7 mouse cellular contexts compared by ENCODE assay signal in the genomic region with DNA sequence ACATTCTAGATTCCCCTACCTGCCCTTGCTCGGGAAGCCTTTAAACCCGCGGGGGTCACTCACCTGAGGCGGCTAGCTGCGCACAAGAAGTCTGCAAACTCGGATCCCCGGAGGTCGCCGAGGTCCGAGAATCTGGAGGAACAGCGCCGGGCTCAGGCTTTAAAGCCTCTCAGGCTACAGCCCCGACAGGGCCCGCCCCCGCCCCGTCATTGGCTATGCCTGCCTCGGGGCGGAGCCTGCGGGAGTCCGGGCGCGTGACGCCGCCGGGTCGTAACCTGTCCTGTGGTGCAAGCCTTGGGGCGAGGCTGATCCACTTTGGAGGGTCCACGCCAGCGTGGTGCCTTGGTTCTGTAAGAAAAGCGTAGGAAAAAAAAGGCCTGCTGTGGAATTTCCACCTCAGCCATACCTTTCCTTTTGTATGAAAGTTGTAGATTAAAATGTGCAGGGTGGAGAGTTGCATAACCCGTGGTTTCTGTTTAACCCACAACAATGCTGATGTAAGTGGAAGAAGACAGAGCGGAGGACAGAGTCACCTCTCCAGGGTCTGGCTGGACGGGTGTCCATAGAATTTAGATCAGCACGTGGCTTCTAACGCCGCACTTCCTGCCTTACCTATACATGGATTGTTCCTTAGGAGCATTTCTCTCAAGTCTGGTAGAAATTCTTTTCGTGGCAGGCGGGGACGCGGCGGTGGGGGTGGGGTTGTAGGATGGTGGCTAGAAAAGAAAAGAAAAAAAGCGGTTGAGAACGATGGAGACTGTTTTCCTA. TPM values are rescaled to one million over a fixed set of nuclear protein-coding genes. Genes with fewer than 3 reads are reported as not detected.
DNase-seq lines count a peak whose midpoint lies in the region; ATAC-seq lines count a peak whose summit lies in the region.

TSS of gene Ctsl (minus strand) at position 718 of the 768 bp plus-strand sequence.

- intact Hi-C loops in gastrocnemius, postnatal 36 days (cut with DNase I), result loop anchor here (1.0 kb wide), 1 partner anchor 62 kb away; the partner anchor contains the start of gene Cdk20
- intact Hi-C loops in left cerebral cortex, postnatal 25 days (cut with DNase I), result loop anchor here (1.0 to 2.0 kb wide), 4 partner anchors 26 to 62 kb away; partner anchors contain the start of genes Aaed1 and Cdk20

- peak within 1 kb of the TSS; percentile 60 for H3K9ac ChIP-seq in intestine, embryonic 15.5 days

- peak; percentile 97 for DNase-seq in adrenal gland, adult 2 months
- peak; percentile 84 for DNase-seq in embryo, embryonic 11.5 days (ENCODE audit: low read depth, low spot score)
- peak; percentile 94 for DNase-seq in gastrocnemius, postnatal 36 days
- peak; percentile 92 to 95 for DNase-seq in left cerebral cortex, postnatal 25 days (ENCODE audit: low spot score in 2 of 2)
- peak; percentile 93 for DNase-seq in midbrain, embryonic 10.5 days (ENCODE audit: low spot score)
- peak; percentile 82 for DNase-seq in right cerebral cortex, postnatal 4 days

- H3K4me2 ChIP-seq in intestine, embryonic 15.5 days (replicated peaks), result peak within 1 kb of the TSS; percentile 80

- WGBS in intestine, embryonic 15.5 days, result under 1% methylated on average over 43 of the region's 43 CpGs
- WGBS in midbrain, embryonic 10.5 days, result under 1% methylated on average over 43 of the region's 43 CpGs

- no peaks in the 10 kb centered on the region for H3K27me3 ChIP-seq in intestine, embryonic 15.5 days (replicated peaks)
- no peaks in the 10 kb centered on the region for H3K27me3 ChIP-seq in midbrain, embryonic 10.5 days (ENCODE audit: low read depth, poor library complexity, severe bottlenecking)

- H3K36me3 ChIP-seq in intestine, embryonic 15.5 days, result peaks cover 13% of the 10 kb centered on the region; the same call in 1 of the 2 replicates
- peaks cover 36% of the 10 kb centered on the region for H3K36me3 ChIP-seq in midbrain, embryonic 10.5 days

- H3K4me1 ChIP-seq in intestine, embryonic 15.5 days (replicated peaks), result 0 out of 2 replicates have a peak, but pooled peaks cover 6% of the 10 kb centered on the region
- H3K4me1 ChIP-seq in midbrain, embryonic 10.5 days, result peaks cover 16% of the 10 kb centered on the region

- H3K9me3 ChIP-seq in intestine, embryonic 15.5 days, result no peaks in the 10 kb centered on the region
- no peaks in the 10 kb centered on the region for H3K9me3 ChIP-seq in midbrain, embryonic 10.5 days (replicated peaks)

- H3K27ac ChIP-seq in intestine, embryonic 15.5 days, result peak within 1 kb of the TSS; percentile 67
- H3K27ac ChIP-seq in midbrain, embryonic 10.5 days (replicated peaks), result peak within 1 kb of the TSS; percentile 87

- ATAC-seq in intestine, embryonic 15.5 days, result peak; percentile 100

- H3K4me3 ChIP-seq in intestine, embryonic 15.5 days (replicated peaks), result peak within 1 kb of the TSS; percentile 65
- peak within 1 kb of the TSS; percentile 80 for H3K4me3 ChIP-seq in midbrain, embryonic 10.5 days

RNA-seq across cellular contexts. Expression of gene Ctsl, which starts in this region (rescaled TPM):
- total RNA-seq in adrenal gland, adult 2 months (2021), result 100 to 1,000 TPM; 215 to 516 TPM
- polyA plus RNA-seq in adrenal gland, adult 2 months (2012; rRNA removed), result 61.3 and 81.3 TPM in 2 replicates
- 100 to 1,000 TPM in 1 of 2 experiments, 10 to 100 TPM in 1; 97.8 to 136 TPM for total RNA-seq in gastrocnemius, postnatal 36 days (2021)
- polyA plus RNA-seq in intestine, embryonic 15.5 days (2015; fragmentation: Nextera tagmentation; extraction: Ambion mirVana), result 195 and 213 TPM in 2 replicates
- total RNA-seq in left cerebral cortex, postnatal 25 days (2021), result 100 to 1,000 TPM; 139 to 150 TPM
- polyA plus RNA-seq in midbrain, embryonic 10.5 days (2016; fragmentation: Nextera tagmentation; extraction: Ambion mirVana), result 143 and 159 TPM in 2 replicates

Comparison
In these comparisons a context has a peak if more than half of its experiments do, and no peak if none do; other contexts are left out.
1. Peak in every context shown above with its lines: DNase-seq, ATAC-seq, H3K4me3 ChIP-seq and H3K27ac ChIP-seq.